Comparison of ENCODE assay signal across 13 mouse cellular contexts in genomic region chr14:21962381-21963050, GRCm38 (mm10). TPM values are rescaled to one million over a fixed set of nuclear protein-coding genes. Genes with fewer than 3 reads are reported as not detected.
A peak's percentile ranks its signal among the peaks of the same experiment; 100 is the strongest.
DNase-seq lines count a peak whose midpoint lies in the region; ATAC-seq lines count a peak whose summit lies in the region.
"Had no signal": no experiment of that assay in that cellular context is flagged by ENCODE, and none has a peak within 500 bp of the region (broad histone marks: within the 10 kb centered on the region; RNA-seq: fewer than 3 reads in every experiment).

No protein-coding gene starts in this region.

- 64% methylated on average over 22 of the region's 22 CpGs for WGBS in lung, embryonic 16.5 days
- 29% methylated on average over 22 of the region's 22 CpGs for WGBS in hindbrain, embryonic 13.5 days
- WGBS in neural tube, embryonic 13.5 days = 27% methylated on average over 22 of the region's 22 CpGs

- H3K9me3 ChIP-seq in lung, embryonic 16.5 days (ENCODE audit: control insufficient read depth, low read length) = no peaks in the 10 kb centered on the region
- no peaks in the 10 kb centered on the region for H3K9me3 ChIP-seq in hindbrain, embryonic 13.5 days
- no peaks in the 10 kb centered on the region for H3K9me3 ChIP-seq in neural tube, embryonic 13.5 days
- H3K9me3 ChIP-seq: forebrain, embryonic 13.5 days; heart, embryonic 10.5 days had no signal

- 0 out of 2 replicates have a peak overlapping the region, but pooled peaks have one; percentile 9 for H3K27ac ChIP-seq in lung, embryonic 16.5 days (ENCODE audit: low read length)
- H3K27ac ChIP-seq in hindbrain, embryonic 13.5 days = peak overlapping the region; percentile 25; the same call in 1 of the 2 replicates
- no peak overlapping the region for H3K27ac ChIP-seq in neural tube, embryonic 13.5 days (replicated peaks)
- H3K27ac ChIP-seq: forebrain, embryonic 13.5 days; heart, embryonic 10.5 days had no signal

- no peaks in the 10 kb centered on the region for H3K4me1 ChIP-seq in lung, embryonic 16.5 days (replicated peaks; ENCODE audit: control insufficient read depth, insufficient read depth, low read length)
- peaks cover 42% of the 10 kb centered on the region for H3K4me1 ChIP-seq in hindbrain, embryonic 13.5 days (replicated peaks)
- H3K4me1 ChIP-seq in neural tube, embryonic 13.5 days (replicated peaks) = peaks cover 41% of the 10 kb centered on the region

- no peak overlapping the region for H3K9ac ChIP-seq in lung, embryonic 16.5 days (ENCODE audit: low read length)
- no peak overlapping the region for H3K9ac ChIP-seq in hindbrain, embryonic 13.5 days
- H3K9ac ChIP-seq in neural tube, embryonic 13.5 days = 0 out of 2 replicates have a peak overlapping the region, but pooled peaks have one; percentile 13
- H3K9ac ChIP-seq: forebrain, embryonic 13.5 days; liver, postnatal 0 days had no signal

- H3K4me2 ChIP-seq in lung, embryonic 16.5 days (ENCODE audit: low read depth, low read length) = 0 out of 2 replicates have a peak overlapping the region, but pooled peaks have one; percentile 7
- peak overlapping the region; percentile 37 for H3K4me2 ChIP-seq in hindbrain, embryonic 13.5 days
- H3K4me2 ChIP-seq in neural tube, embryonic 13.5 days = peak overlapping the region; percentile 36
- H3K4me2 ChIP-seq: forebrain, embryonic 13.5 days had no signal

- DNase-seq in lung, postnatal 10 days = no peak
- peak; percentile 55 to 74 for DNase-seq in kidney, postnatal 4 days
- DNase-seq in thymus, postnatal 0 days (ENCODE audit: low spot score) = no peak
- DNase-seq in natural killer cell, adult 2 months (ENCODE audit: low spot score in 2 of 2) = no peak
- no peak for DNase-seq in MN1 (ENCODE audit: low spot score)
- DNase-seq: cerebellum, adult 8-10 months; liver, postnatal 0 days had no signal

- no peak overlapping the region for H3K4me3 ChIP-seq in lung, embryonic 16.5 days (ENCODE audit: low read length)
- no peak overlapping the region for H3K4me3 ChIP-seq in hindbrain, embryonic 13.5 days
- H3K4me3 ChIP-seq in neural tube, embryonic 13.5 days = no peak overlapping the region
- H3K4me3 ChIP-seq: forebrain, embryonic 13.5 days; heart, embryonic 10.5 days; myocyte had no signal

- H3K36me3 ChIP-seq in lung, embryonic 16.5 days (ENCODE audit: control insufficient read depth, insufficient read depth, low read length) = no peaks in the 10 kb centered on the region
- no peaks in the 10 kb centered on the region for H3K36me3 ChIP-seq in hindbrain, embryonic 13.5 days
- no peaks in the 10 kb centered on the region for H3K36me3 ChIP-seq in neural tube, embryonic 13.5 days
- H3K36me3 ChIP-seq: heart, embryonic 10.5 days had no signal

- no peaks in the 10 kb centered on the region for H3K27me3 ChIP-seq in lung, embryonic 16.5 days (ENCODE audit: control insufficient read depth, insufficient read depth, low read depth, low read length)
- H3K27me3 ChIP-seq in hindbrain, embryonic 13.5 days = peaks cover 9% of the 10 kb centered on the region; the same call in 1 of the 2 replicates
- H3K27me3 ChIP-seq in neural tube, embryonic 13.5 days = peaks cover 21% of the 10 kb centered on the region; the same call in 1 of the 2 replicates

- ATAC-seq in lung, embryonic 16.5 days (ENCODE audit: low read depth) = peak; percentile 26; the same call in 1 of the 2 replicates
- peak; percentile 15; the same call in 1 of the 2 replicates for ATAC-seq in hindbrain, embryonic 13.5 days (ENCODE audit: low FRiP score)
- 0 out of 2 replicates have a peak, but pooled peaks have one; percentile 19 for ATAC-seq in neural tube, embryonic 13.5 days (ENCODE audit: low read depth)
- ATAC-seq: forebrain, embryonic 13.5 days; liver, postnatal 0 days had no signal

RNA-seq across cellular contexts. Expression of gene Zfp503, which starts 26.9 kb away (rescaled TPM):
- 14.2 and 17.1 TPM in 2 replicates for polyA plus RNA-seq in lung, embryonic 16.5 days (2015; fragmentation: Nextera tagmentation; extraction: Ambion mirVana)
- polyA plus RNA-seq in hindbrain, embryonic 13.5 days (2015; fragmentation: Nextera tagmentation; extraction: Ambion mirVana) = 16.1 and 16.8 TPM in 2 replicates
- 16.9 and 20.4 TPM in 2 replicates for polyA plus RNA-seq in neural tube, embryonic 13.5 days (2015; fragmentation: Nextera tagmentation; extraction: Ambion mirVana)
- 3.0 and 3.2 TPM in 2 replicates for polyA plus RNA-seq in thymus, postnatal 0 days (2015; fragmentation: Nextera tagmentation; extraction: Ambion mirVana)

RNA-seq across cellular contexts. Expression of gene Lrmda, which starts 57.0 kb away (rescaled TPM):
- polyA plus RNA-seq in lung, embryonic 16.5 days (2015; fragmentation: Nextera tagmentation; extraction: Ambion mirVana) = 1.2 and 1.3 TPM in 2 replicates
- 0.16 TPM in 1 of 2 replicates, not detected in the other for polyA plus RNA-seq in hindbrain, embryonic 13.5 days (2015; fragmentation: Nextera tagmentation; extraction: Ambion mirVana)
- polyA plus RNA-seq in neural tube, embryonic 13.5 days (2015; fragmentation: Nextera tagmentation; extraction: Ambion mirVana) = 0.54 TPM in 1 of 2 replicates, not detected in the other
- 0.21 and 0.32 TPM in 2 replicates for polyA plus RNA-seq in thymus, postnatal 0 days (2015; fragmentation: Nextera tagmentation; extraction: Ambion mirVana)
- polyA plus RNA-seq: forebrain, embryonic 13.5 days had no signal

Comparison
In these comparisons a context has a peak if more than half of its experiments do, and no peak if none do; other contexts are left out.
1. DNase-seq: peak in kidney, postnatal 4 days (2 of 2); none in lung, postnatal 10 days (single experiment), thymus, postnatal 0 days (single experiment), natural killer cell, adult 2 months (0 of 2) and MN1 (single experiment).
2. Peak in every context shown above with its lines, with median percentiles within 50 percentile points of each other: ATAC-seq and H3K4me2 ChIP-seq.